Mouse (Mus musculus): ENCODE measurements at regions not wholly inside any gene's neighbourhood (a gene's known extent, or its start where the extent isn't known, plus 50 kb on each side); places are given as distances from the start of the nearest gene placed in this dataset.

DNA sequence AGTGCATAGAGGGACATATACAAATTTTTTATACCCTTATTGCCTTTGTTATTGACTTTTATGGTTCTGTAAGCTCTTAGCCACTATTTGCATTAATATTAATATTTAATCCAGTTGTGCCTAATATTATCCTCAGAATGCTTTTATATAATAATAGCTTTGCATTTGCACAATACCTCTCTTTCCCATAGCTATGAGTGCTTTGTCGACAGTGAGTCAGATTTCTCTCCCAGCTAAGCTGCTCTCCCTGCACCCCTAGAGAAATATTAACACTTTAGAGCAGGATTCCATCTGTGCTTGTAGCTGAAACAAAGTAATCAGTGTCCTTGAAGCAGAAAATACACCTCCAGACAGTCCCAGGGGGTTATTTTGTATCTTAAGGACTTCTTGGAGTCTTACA lies 288.6 kb upstream of the Arglu1 start:
- H3K9ac ChIP-seq (ENCODE audit: insufficient read depth, low read depth) = no peak overlapping the region
- no peak for TF ChIP-seq MAZ (IDR thresholded peaks at IDR 0.05; ENCODE audit: low read depth, low read length)
- no peak for TF ChIP-seq TCF12 (IDR thresholded peaks at IDR 0.05; ENCODE audit: low read depth, low read length)
- TF ChIP-seq POLR2A (IDR thresholded peaks at IDR 0.05; ENCODE audit: low read depth, low read length) = no peak
- no peak for TF ChIP-seq CHD1 (IDR thresholded peaks at IDR 0.05; ENCODE audit: low read depth, low read length)
- TF ChIP-seq SIN3A (IDR thresholded peaks at IDR 0.05; ENCODE audit: low read length) = no peak
- TF ChIP-seq NELFE (IDR thresholded peaks at IDR 0.05; ENCODE audit: low read depth, low read length) = no peak
- no peak for TF ChIP-seq UBTF (IDR thresholded peaks at IDR 0.05; ENCODE audit: low read depth, low read length)
- no peak for TF ChIP-seq NRF1 (IDR thresholded peaks at IDR 0.05; ENCODE audit: low read depth, low read length)
- no peak for TF ChIP-seq RCOR1 (conservative IDR thresholded peaks at IDR 0.05; ENCODE audit: low read depth, low read length)
- TF ChIP-seq JUN (IDR thresholded peaks at IDR 0.05; ENCODE audit: insufficient read depth, low read depth, low read length) = no peak
- no peak for TF ChIP-seq IRF4 (IDR thresholded peaks at IDR 0.05; ENCODE audit: low read depth, low read length)
- TF ChIP-seq USF2 (conservative IDR thresholded peaks at IDR 0.05; ENCODE audit: low read depth, low read length) = no peak
- no peak for TF ChIP-seq JUND (conservative IDR thresholded peaks at IDR 0.05; ENCODE audit: low read depth, low read length)
- no peak for TF ChIP-seq ZNF384 (IDR thresholded peaks at IDR 0.05; ENCODE audit: low read depth, low read length)
- no peak for TF ChIP-seq POLR2AphosphoS2 (IDR thresholded peaks at IDR 0.05; ENCODE audit: low read depth, low read length)
- TF ChIP-seq MXI1 (IDR thresholded peaks at IDR 0.05; ENCODE audit: low read depth, low read length) = no peak
- no peak for TF ChIP-seq ELF1 (IDR thresholded peaks at IDR 0.05; ENCODE audit: low read depth, low read length)
- no peak for TF ChIP-seq HCFC1 (IDR thresholded peaks at IDR 0.05; ENCODE audit: low read depth, low read length)
- in situ Hi-C loops (cut with MboI; ENCODE audit: low pct_ligation_motif_present, low pct_unique_long_range_greater_than_20kb, low sequenced_read_pairs) = no loop called here
- no peaks in the 10 kb centered on the region for H3K36me3 ChIP-seq (replicated peaks in 1 of 2; ENCODE audit: control insufficient read depth in 1 of 2, insufficient read depth in 1 of 2, low read length in 1 of 2)
- dilution Hi-C loops (cut with MboI; ENCODE audit: extremely low pct_ligation_motif_present, extremely low pct_unique_long_range_greater_than_20kb, low sequenced_read_pairs) = no loop called here
- peaks cover 59% of the 10 kb centered on the region for H3K9me3 ChIP-seq (replicated peaks; ENCODE audit: low read length)
- no peak overlapping the region for H3K27ac ChIP-seq (ENCODE audit: insufficient read depth, low read depth)
- no peak overlapping the region for H3K4me3 ChIP-seq (replicated peaks in 1 of 3; ENCODE audit: low read depth in 2 of 3, low read length in 2 of 3, poor library complexity in 1 of 3)
- H3K4me2 ChIP-seq (ENCODE audit: insufficient read depth, low read depth, poor library complexity, severe bottlenecking) = no peak overlapping the region
- no peaks in the 10 kb centered on the region for H3K27me3 ChIP-seq (replicated peaks)
- H3K79me2 ChIP-seq (replicated peaks; ENCODE audit: control insufficient read depth, extremely low read depth, insufficient read depth, poor library complexity, severe bottlenecking) = no peaks in the 10 kb centered on the region
- H3K4me1 ChIP-seq (ENCODE audit: control insufficient read depth in 1 of 2, insufficient read depth in 2 of 2) = no peaks in the 10 kb centered on the region
- DNase-seq (ENCODE audit: extremely low read depth) = no peak

DNA sequence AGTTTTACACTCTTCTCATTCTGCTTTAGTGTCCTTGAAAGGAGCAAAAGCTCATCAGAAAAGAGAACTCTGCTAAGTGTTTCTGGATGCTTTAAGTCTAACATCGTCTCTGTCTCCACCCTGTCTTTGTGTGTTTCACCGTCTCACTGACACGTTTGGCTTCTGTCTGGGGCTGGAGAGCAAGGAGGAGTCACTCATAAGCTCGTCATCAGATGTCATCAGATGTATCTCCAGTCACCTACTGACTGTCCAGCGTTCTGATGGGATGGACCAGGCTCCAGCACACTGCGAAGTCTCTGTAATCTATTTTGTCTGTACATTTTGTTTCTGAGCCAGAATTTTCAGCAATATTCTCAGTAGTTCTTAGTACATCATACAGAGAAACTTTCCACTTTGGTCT lies 283.4 kb upstream of the Arglu1 start:
- Histone ChIP-seq H3K4me1 (ENCODE audit: control insufficient read depth in 1 of 2, insufficient read depth in 2 of 2) (no peaks in the 10 kb centered on the region), H3K79me2 (replicated peaks; ENCODE audit: control insufficient read depth, extremely low read depth, insufficient read depth, poor library complexity, severe bottlenecking) (no peaks in the 10 kb centered on the region), H3K9me3 (replicated peaks; ENCODE audit: low read length) (peaks cover 65% of the 10 kb centered on the region), H3K27ac (ENCODE audit: insufficient read depth, low read depth) (no peak overlapping the region), H3K4me3 (replicated peaks in 1 of 3; ENCODE audit: low read depth in 2 of 3, low read length in 2 of 3, poor library complexity in 1 of 3) (no peak overlapping the region), H3K27me3 (replicated peaks) (no peaks in the 10 kb centered on the region), H3K36me3 (replicated peaks in 1 of 2; ENCODE audit: control insufficient read depth in 1 of 2, insufficient read depth in 1 of 2, low read length in 1 of 2) (no peaks in the 10 kb centered on the region), H3K9ac (ENCODE audit: insufficient read depth, low read depth) (no peak overlapping the region), H3K4me2 (ENCODE audit: insufficient read depth, low read depth, poor library complexity, severe bottlenecking) (no peak overlapping the region)
- no peak for TF ChIP-seq EP300 (IDR thresholded peaks at IDR 0.05; ENCODE audit: low read length)
- no peak for TF ChIP-seq POLR2AphosphoS2 (IDR thresholded peaks at IDR 0.05; ENCODE audit: low read depth, low read length)
- no peak for TF ChIP-seq HCFC1 (IDR thresholded peaks at IDR 0.05; ENCODE audit: low read depth, low read length)
- in situ Hi-C loops (cut with MboI; ENCODE audit: low pct_ligation_motif_present, low pct_unique_long_range_greater_than_20kb, low sequenced_read_pairs) (no loop called here), dilution Hi-C loops (cut with MboI; ENCODE audit: extremely low pct_ligation_motif_present, extremely low pct_unique_long_range_greater_than_20kb, low sequenced_read_pairs) (no loop called here)
- DNase-seq (ENCODE audit: extremely low read depth) = no peak

All from CH12.LX (cell line).